Mouse (Mus musculus) cortical plate, adult 2 months (tissue): ENCODE measurements at regions not wholly inside any gene's neighbourhood (a gene's known extent, or its start where the extent isn't known, plus 50 kb on each side); places are given as distances from the start of the nearest gene placed in this dataset.

Experiments used
- H3K27ac ChIP-seq: fragments of 200-500 bp; 2 replicates; pipeline ENCODE4 v1.5.1; 2012; ENCODE audit warnings: low read length, control low read depth, inconsistent platforms; ENCODE audit not compliant: insufficient read depth
- H3K4me1 ChIP-seq: fragments of 200-500 bp; 2 replicates; pipeline ENCODE4 v1.6.1; 2011; ENCODE audit warnings: low read length; ENCODE audit not compliant: control insufficient read depth, insufficient read depth
- H3K4me3 ChIP-seq: fragments of 200-500 bp; 2 replicates; pipeline ENCODE4 v1.5.1; 2011; ENCODE audit warnings: mild to moderate bottlenecking, low read length, control low read depth; ENCODE audit not compliant: insufficient read depth
- CTCF ChIP-seq: fragments of 200-500 bp; IDR thresholded peaks from 2 replicates; pipeline ENCODE4 v1.5.1; 2011; ENCODE audit warnings: mild to moderate bottlenecking, control low read depth, low read length; ENCODE audit not compliant: insufficient read depth; ENCODE audit errors: extremely low read depth
- POLR2A ChIP-seq: fragments of 200-500 bp; IDR thresholded peaks from 2 replicates; pipeline ENCODE4 v1.6.1; 2011; ENCODE audit warnings: mild to moderate bottlenecking, low read length, control low read depth; ENCODE audit not compliant: insufficient read depth; ENCODE audit errors: extremely low read depth

DNA sequence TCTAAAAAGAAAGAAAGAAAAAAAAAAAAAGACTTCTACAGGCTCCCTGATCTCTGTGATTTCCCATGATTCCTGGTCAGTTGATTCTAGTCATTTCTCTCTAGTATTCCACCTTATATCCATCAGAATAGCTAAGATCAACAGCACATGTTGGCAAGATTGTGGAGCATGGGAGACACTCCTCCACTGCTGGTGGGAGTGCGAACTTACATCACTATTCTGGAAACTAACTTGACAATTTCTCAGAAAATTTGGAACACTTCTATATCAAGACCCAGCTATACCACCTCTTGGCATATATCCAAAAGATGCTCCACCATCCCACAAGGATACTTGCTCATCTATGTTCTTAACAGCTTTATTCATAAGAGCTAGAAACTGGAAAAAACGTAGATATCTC, 3266.0 kb upstream of the Lrrc6 start:
- Histone ChIP-seq H3K4me1 (no peaks in the 10 kb centered on the region), H3K4me3 (no peak overlapping the region), H3K27ac (no peak overlapping the region)
- TF ChIP-seq POLR2A (no peak), CTCF (no peak)

GRCm38 (mm10) chr15:69752616-69753015, 3251.9 kb upstream of the Lrrc6 start:
- Histone ChIP-seq H3K4me1 (no peaks in the 10 kb centered on the region), H3K27ac (no peak overlapping the region), H3K4me3 (no peak overlapping the region)
- TF ChIP-seq CTCF: no peak
- TF ChIP-seq POLR2A: no peak

DNA sequence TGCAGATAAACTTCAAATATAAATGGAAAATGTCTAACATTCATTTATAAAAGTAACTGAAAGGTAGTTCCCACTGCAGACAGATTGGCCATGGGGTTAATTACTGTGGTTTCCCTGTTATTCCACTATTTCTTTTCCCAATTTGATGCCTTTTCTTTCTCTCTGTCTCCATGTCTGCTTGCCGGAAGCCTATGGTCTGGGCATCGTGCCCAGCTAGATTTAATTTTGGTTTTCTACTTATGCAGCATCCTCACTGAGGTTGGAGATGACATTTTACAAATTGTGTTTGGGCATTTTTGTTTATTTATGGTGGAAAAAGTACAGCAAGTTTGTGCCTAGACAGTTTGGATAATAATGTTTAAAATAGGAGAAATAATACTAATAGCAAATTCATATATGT, 3214.0 kb upstream of the Lrrc6 start:
- no peak for TF ChIP-seq CTCF
- no peak for TF ChIP-seq POLR2A
- H3K27ac ChIP-seq: no peak overlapping the region
- H3K4me1 ChIP-seq: no peaks in the 10 kb centered on the region
- no peak overlapping the region for H3K4me3 ChIP-seq

DNA sequence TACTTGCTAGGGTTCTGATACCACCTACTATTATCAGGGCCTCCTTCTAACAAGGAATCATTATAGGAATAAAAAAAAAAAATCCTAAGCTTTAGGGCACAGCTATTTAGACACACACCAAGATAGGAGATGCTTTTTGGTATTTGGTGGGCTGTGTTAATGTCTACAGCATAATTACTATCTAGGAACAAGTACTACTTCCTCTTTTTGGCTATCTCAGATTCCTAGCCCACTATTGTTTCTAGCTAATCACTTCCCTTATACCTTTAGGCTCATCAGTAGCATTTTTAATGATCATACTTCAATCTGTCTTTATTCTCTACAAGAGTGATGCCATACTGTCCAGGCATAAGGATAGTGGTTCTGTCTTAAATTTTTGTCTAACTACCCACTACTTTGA, 3213.2 kb upstream of the Lrrc6 start:
- Histone ChIP-seq H3K4me3 (no peak overlapping the region), H3K27ac (no peak overlapping the region), H3K4me1 (peaks cover 2% of the 10 kb centered on the region; the same call in 1 of the 2 replicates)
- TF ChIP-seq POLR2A: no peak
- TF ChIP-seq CTCF: no peak

DNA sequence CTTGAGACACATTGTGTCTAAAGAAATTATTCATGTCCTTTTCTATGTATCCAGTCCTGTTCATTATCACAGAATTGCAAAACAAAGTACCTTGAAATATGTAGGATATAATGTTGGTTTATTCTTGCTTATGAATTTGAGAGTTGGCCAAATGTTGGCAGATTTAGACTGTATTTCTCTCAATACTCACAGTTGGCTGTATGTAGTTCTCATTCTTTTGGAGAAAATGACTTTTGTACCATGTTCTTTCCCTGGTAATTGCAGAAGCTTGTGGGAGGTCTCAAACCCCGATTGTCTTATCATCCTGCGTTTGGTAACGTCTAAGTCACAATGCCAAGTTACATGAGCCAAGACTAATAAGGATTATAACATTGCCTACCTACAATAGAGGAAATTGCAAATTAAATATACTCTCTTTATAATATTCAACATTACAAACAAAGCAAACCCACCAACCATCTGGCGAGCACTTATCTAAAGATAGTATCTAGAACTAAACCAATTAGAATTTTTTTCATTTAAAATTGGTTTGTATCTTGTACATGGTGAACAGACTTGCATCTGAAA, 3195.0 kb upstream of the Lrrc6 start:
- Histone ChIP-seq H3K27ac (peak overlapping the region; percentile 67; the same call in 1 of the 2 replicates), H3K4me3 (no peak overlapping the region)
- no peak for TF ChIP-seq POLR2A
- TF ChIP-seq CTCF: no peak

DNA sequence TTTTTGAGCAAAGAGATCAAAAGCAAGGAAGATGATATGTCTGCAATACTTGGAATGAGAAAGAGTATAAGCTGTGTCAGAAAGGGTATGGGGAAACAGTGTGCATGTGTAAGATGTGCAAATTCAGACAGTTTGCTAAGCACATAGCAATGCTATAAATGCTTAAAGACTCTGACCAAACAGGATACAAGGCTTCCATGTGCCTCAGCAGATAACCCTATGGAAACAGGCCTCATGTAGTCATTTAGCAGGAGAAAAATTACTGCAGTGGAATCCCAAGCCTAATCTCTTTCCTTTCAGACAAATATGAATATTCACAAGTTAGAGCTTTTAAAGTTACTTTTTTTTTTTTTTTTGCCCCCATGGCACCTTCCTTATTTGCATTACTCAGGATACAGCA, 3189.8 kb upstream of the Lrrc6 start:
- H3K27ac ChIP-seq: no peak overlapping the region
- TF ChIP-seq CTCF: no peak
- no peak overlapping the region for H3K4me3 ChIP-seq
- no peaks in the 10 kb centered on the region for H3K4me1 ChIP-seq

More for the DNA sequence above, 3195.0 kb upstream of the Lrrc6 start:
- no peaks in the 10 kb centered on the region for H3K4me1 ChIP-seq
